Mouse (Mus musculus) erythroblast, embryonic 14.5 days (primary cell): ENCODE data around the gene Cpeb2.

Experiments used
- GATA1 ChIP-seq: IDR thresholded peaks from 2 replicates; pipeline ENCODE4 v1.6.1; 2012; ENCODE audit warnings: low read length, inconsistent platforms, mixed read lengths
- TAL1 ChIP-seq: IDR thresholded peaks from 3 replicates; pipeline ENCODE4 v1.6.1; 2012; ENCODE audit warnings: low read length, inconsistent platforms, mixed read lengths

DNA sequence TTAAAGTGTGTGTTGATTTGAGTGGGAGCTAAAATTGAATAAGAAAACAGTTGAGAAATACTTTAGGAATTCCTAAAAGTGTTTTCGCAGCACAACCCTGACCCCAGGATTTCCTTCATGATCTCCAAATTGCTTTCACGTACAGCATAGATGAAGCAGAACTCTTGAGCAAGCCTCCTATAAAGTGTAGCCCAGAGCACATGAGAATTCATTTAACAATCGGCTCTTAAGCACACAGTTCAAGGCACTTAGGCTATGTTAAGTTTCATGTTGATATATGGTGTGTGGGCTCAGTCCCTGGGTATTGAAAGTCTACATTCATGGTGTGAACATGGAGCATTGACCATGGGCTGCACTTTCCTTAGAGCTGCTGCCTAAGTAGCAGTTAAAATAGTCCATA lies 97.3 kb downstream of the Cpeb2 start:
- TF ChIP-seq GATA1 = no peak
- no peak for TF ChIP-seq TAL1
